Mouse (Mus musculus): ENCODE data around the gene Cog6.

Gene Cog6

GRCm38 (mm10) chr3:53039746-53040145 lies 22.7 kb upstream of the Cog6 start:
- ChIA-PET CTCF (interaction anchor here in 3 of 4 experiments (1.1 to 5.8 kb wide), 3 partner anchors 11 kb away, joined by 3 to 27 read pairs (median 13); no protein-coding TSS in a partner anchor), POLR2A (interaction anchor here in 1 of 4 experiments (1.0 kb wide), 1 partner anchor 8 kb away, joined by 3 read pairs; no protein-coding TSS in a partner anchor)

- ChIA-PET CTCF (interaction anchor here in 2 of 4 experiments (3.1 to 5.8 kb wide), 2 partner anchors 10 kb away, joined by 13 to 27 read pairs; no protein-coding TSS in a partner anchor), POLR2A (no interaction called here)
These were observed 21.9 kb upstream of the Cog6 start for GRCm38 (mm10) chr3:53038913-53039312.

- ChIA-PET CTCF (no interaction called here), POLR2A (no interaction called here)
These were observed 19.9 kb upstream of the Cog6 start for GRCm38 (mm10) chr3:53036941-53037340.

GRCm38 (mm10) chr3:53036076-53036475 lies 19.0 kb upstream of the Cog6 start:
- ChIA-PET CTCF (no interaction called here), POLR2A (no interaction called here)

GRCm38 (mm10) chr3:53033448-53033847 lies 16.4 kb upstream of the Cog6 start:
- ChIA-PET CTCF (interaction anchor here in 3 of 4 experiments (0.6 to 2.2 kb wide), 5 partner anchors 8 to 1160 kb away, joined by 3 to 8 read pairs (median 5); partner anchors contain the start of gene Lhfp (in 1 of the 3)), POLR2A (interaction anchor here in 2 of 4 experiments (0.9 to 1.2 kb wide), 2 partner anchors 9 to 69 kb away, joined by 3 to 4 read pairs; no protein-coding TSS in a partner anchor)

DNA sequence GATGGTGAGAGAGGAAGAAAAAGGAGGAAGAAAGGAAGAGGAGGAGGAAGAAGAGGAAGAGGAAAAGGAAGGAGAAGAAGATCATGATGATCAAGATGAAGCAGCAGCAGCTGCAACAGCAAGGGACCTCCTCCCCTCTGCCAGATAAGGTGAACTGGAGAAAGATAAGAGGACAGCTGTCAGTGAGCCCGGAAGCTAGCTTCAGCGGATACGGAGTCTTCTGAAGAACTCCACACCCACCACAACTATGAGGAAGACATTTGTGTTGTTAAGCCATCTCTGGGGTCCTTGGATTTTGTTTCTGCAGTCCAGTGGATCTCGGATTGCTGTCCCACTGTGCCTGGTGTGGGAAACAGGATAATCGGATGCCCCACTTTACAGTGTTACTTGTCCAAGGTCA lies 15.4 kb upstream of the Cog6 start:
- POLR2A ChIA-PET, result interaction anchor here in 2 of 4 experiments (0.9 to 1.2 kb wide), 2 partner anchors 9 to 10 kb away, joined by 3 to 4 read pairs; partner anchors contain the start of gene Lhfp (in 1 of the 2)
- CTCF ChIA-PET, result interaction anchor here in 3 of 4 experiments (0.6 to 2.2 kb wide), 3 partner anchors 9 to 51 kb away, joined by 5 to 8 read pairs (median 6); partner anchors contain the start of gene Lhfp (in 1 of the 3)

DNA sequence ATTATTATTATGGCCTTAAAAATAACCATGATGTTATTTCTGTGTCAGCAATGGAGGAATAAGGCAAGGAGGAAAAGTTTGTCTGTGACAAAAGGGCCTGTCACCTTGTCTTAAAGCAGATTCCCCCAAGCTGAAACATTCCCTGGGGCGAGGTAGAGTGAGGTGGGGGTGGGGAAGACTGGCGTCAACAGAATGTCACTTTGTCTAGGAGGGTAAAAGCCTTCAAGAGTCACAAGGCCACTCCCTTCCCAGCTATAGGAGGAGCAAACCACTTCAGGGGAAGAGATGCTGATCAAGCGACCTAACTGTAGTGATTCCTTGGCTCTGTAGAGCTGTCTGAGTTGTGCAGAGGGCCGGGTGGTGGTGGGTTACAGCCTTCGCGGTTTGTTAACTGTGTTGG lies 14.5 kb upstream of the Cog6 start:
- CTCF ChIA-PET, result interaction anchor here (0.5 to 1.0 kb wide), 4 partner anchors 203 to 918 kb away, joined by 3 to 6 read pairs (median 3); partner anchors contain the start of gene Frem2 (in 1 of the 4)
- POLR2A ChIA-PET, result interaction anchor here in 3 of 4 experiments (0.6 to 1.0 kb wide), 3 partner anchors 8 to 449 kb away, joined by 3 read pairs; partner anchors contain the start of gene Lhfp (in 1 of the 3)

DNA sequence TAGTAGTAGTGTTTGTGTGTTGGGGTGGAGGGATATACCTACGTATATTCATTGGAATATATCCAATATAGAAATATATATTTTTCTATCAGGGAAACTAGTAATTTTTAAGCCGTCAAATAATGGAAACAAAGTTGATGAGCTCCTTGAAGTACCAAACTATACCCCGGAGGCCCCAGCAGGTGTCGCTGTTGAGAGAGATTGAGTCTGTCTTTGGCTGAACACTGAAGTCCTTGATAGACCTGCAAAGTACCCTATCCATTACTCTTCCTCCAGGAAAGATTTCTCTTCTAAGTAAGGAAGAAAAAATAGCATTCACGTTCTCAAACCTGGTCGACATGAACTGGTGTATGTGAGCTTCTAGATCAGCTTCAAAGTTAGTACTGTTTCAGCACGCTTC lies 12.0 kb upstream of the Cog6 start:
- CTCF ChIA-PET, result interaction anchor here (0.5 to 1.9 kb wide), 54 partner anchors 11 to 464 kb away, joined by 3 to 27 read pairs (median 4); partner anchors contain the start of genes Lhfp (in 3 of the 4), Cog6 (in 2 of the 4), Nhlrc3 (in 1 of the 4) and Proser1 (in 1 of the 4)

DNA sequence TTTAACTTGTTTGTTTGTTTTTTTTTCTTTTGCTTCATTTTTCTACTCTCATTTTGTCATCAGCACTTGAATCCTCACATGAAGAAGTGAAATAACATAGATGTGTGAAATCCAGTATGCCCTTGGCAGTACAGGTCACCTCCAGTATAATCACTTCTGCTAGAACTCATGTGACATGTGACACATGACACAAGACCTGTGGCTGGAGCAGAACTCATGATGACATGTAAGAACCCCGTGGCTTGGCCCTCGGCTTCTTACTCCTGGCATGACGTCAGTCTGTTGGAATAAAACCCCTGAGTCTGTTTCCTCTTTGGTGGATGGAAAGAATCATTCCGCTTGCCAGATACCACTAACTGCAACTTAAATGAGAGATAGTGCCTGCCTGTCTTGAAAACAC lies 10.3 kb upstream of the Cog6 start:
- CTCF ChIA-PET, result no interaction called here
- POLR2A ChIA-PET, result no interaction called here

More for the DNA sequence above, 12.0 kb upstream of the Cog6 start:
- POLR2A ChIA-PET, result interaction anchor here in 3 of 4 experiments (0.6 to 1.4 kb wide), 4 partner anchors 12 to 23 kb away, joined by 3 to 4 read pairs (median 4); partner anchors contain the start of gene Lhfp (in 2 of the 3)

DNA sequence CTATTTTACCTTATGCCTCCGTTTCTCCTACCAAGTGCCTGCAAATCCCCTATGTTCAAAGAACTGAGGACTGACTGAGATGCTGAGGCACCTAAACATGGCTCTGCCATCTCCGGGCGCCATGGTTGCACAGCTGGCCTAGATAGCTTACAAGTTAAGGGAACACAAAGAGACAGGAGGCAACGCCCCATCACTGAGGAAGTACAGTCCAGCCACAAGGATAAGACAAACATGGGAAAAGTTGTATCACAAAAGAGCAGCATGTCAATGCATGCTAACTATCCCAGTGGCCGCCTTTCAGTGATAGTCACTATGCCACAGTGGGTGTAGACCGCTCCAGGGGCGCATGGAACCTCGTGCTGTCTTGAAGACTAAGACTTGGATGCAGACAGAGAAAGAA lies 9.6 kb downstream of the Cog6 start:
- CTCF ChIA-PET, result interaction anchor here in 1 of 4 experiments (0.5 kb wide), 1 partner anchor 164 kb away, joined by 6 read pairs; no protein-coding TSS in a partner anchor
- POLR2A ChIA-PET, result interaction anchor here in 1 of 4 experiments (1.4 kb wide), 1 partner anchor 9 kb away, joined by 4 read pairs; the partner anchor contains the start of gene Cog6

GRCm38 (mm10) chr3:53004406-53005114 lies 12.5 kb downstream of the Cog6 start:
- CTCF ChIA-PET, result interaction anchor here (0.6 to 1.2 kb wide), 9 partner anchors 15 to 529 kb away, joined by 3 to 6 read pairs (median 4); no protein-coding TSS in a partner anchor
- POLR2A ChIA-PET, result interaction anchor here in 1 of 4 experiments (0.7 kb wide), 1 partner anchor 164 kb away, joined by 3 read pairs; no protein-coding TSS in a partner anchor

GRCm38 (mm10) chr3:53002076-53002475 lies 15.0 kb downstream of the Cog6 start:
- POLR2A ChIA-PET, result interaction anchor here in 1 of 4 experiments (0.5 kb wide), 1 partner anchor 52 kb away, joined by 8 read pairs; no protein-coding TSS in a partner anchor
- CTCF ChIA-PET, result no interaction called here

- ChIA-PET POLR2A (no interaction called here), CTCF (interaction anchor here in 1 of 4 experiments (1.5 kb wide), 1 partner anchor 29 kb away, joined by 3 read pairs; no protein-coding TSS in a partner anchor)
These were observed 17.0 kb downstream of the Cog6 start for GRCm38 (mm10) chr3:52999996-53000395.

- ChIA-PET POLR2A (interaction anchor here in 2 of 4 experiments (0.6 to 0.7 kb wide), 2 partner anchors 429 to 492 kb away, joined by 3 to 6 read pairs; no protein-coding TSS in a partner anchor), CTCF (interaction anchor here in 2 of 4 experiments (0.6 to 1.5 kb wide), 2 partner anchors 30 to 155 kb away, joined by 3 to 6 read pairs; no protein-coding TSS in a partner anchor)
These were observed 17.9 kb downstream of the Cog6 start for GRCm38 (mm10) chr3:52999016-52999744.

GRCm38 (mm10) chr3:52997381-52997780 lies 19.7 kb downstream of the Cog6 start:
- POLR2A ChIA-PET, result interaction anchor here in 1 of 4 experiments (0.6 kb wide), 1 partner anchor 195 kb away, joined by 4 read pairs; no protein-coding TSS in a partner anchor
- CTCF ChIA-PET, result no interaction called here

DNA sequence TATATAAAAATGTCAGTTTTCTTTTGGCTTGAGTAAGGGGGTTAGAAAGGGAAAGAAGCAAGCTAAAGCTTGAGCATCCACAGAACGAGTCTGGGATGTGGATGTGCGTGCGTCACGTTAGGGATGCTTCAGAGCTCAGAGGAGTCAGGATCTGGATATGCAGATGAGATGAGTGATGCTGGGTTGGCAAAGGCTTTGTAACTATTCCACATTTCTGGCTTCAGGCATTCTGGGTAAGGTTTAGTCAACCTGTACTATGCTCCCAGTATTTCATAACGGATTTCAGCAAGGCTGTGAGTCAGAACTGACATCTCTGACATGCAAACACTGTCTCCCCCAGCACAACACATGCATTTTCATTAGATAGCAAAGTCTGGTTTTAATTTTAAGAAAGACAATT lies 20.4 kb downstream of the Cog6 start:
- POLR2A ChIA-PET, result no interaction called here

GRCm38 (mm10) chr3:52994666-52995065 lies 22.4 kb downstream of the Cog6 start:
- POLR2A ChIA-PET, result no interaction called here
- CTCF ChIA-PET, result interaction anchor here in 2 of 4 experiments (0.6 to 1.3 kb wide), 3 partner anchors 19 to 446 kb away, joined by 3 to 4 read pairs (median 4); no protein-coding TSS in a partner anchor

More for the DNA sequence above, 20.4 kb downstream of the Cog6 start:
- CTCF ChIA-PET, result no interaction called here

DNA sequence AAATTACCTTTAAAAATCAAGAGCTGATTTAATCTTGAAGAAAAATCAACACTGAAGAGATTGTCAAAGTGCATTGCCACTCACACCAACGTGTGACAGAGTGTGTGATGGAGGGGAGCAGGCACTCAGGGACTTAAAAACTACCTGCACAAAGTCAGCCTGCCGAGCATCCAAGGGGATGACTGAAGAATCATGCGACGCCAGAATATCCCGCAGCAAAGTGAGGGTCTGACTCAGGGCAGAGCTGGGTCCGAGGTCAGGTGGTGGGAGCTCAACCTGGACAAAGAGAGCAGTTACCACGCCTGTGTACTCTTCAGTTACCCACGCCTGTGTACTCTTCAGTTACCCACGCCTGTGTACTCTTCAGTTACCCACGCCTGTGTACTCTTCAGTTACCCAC lies 23.7 kb downstream of the Cog6 start:
- CTCF ChIA-PET, result interaction anchor here in 3 of 4 experiments (0.6 to 0.7 kb wide), 5 partner anchors 13 to 152 kb away, joined by 3 to 4 read pairs (median 3); no protein-coding TSS in a partner anchor
- POLR2A ChIA-PET, result no interaction called here

All from embryonic stem cell, embryonic (primary cell).